ENCODE assay signal across 21 mouse cellular contexts in genomic region chr13:56280356-56280755, GRCm38 (mm10). TPM values are rescaled to one million over a fixed set of nuclear protein-coding genes. Genes with fewer than 3 reads are reported as not detected.
DNase-seq lines count a peak whose midpoint lies in the region; ATAC-seq and TF ChIP-seq lines count a peak whose summit lies in the region.
"Had no signal": no experiment of that assay in that cellular context is flagged by ENCODE, and none has a peak within 500 bp of the region (broad histone marks: within the 10 kb centered on the region; RNA-seq: fewer than 3 reads in every experiment).

No protein-coding gene starts in this region.

- H3K9me3 ChIP-seq in midbrain, postnatal 0 days (ENCODE audit: low read length) = no peaks in the 10 kb centered on the region
- no peaks in the 10 kb centered on the region for H3K9me3 ChIP-seq in midbrain, embryonic 14.5 days (ENCODE audit: control insufficient read depth, low read length)
- H3K9me3 ChIP-seq: embryonic facial prominence, embryonic 12.5 days; heart, embryonic 13.5 days; limb, embryonic 10.5 days; midbrain, embryonic 15.5 days had no signal

- DNase-seq in kidney, adult 2 months = no peak
- DNase-seq in kidney, postnatal 25 days = no peak
- DNase-seq in midbrain, postnatal 0 days (ENCODE audit: low spot score) = no peak
- no peak for DNase-seq in midbrain, embryonic 14.5 days
- peak; percentile 46 for DNase-seq in ZHBTc4 (ENCODE audit: low read depth, low spot score)
- no peak for DNase-seq in Muller cell, postnatal 12 days (ENCODE audit: inconsistent ontology term)
- DNase-seq in right cerebral cortex, postnatal 14 days = no peak
- DNase-seq: adrenal gland, postnatal 25 days; gastrocnemius, postnatal 36 days; kidney, postnatal 10 days; lung, adult 2 months; right cerebral cortex, postnatal 25 days had no signal

- H3K27ac ChIP-seq in kidney, adult 2 months (ENCODE audit: insufficient read depth, low read depth, low read length) = no peak overlapping the region
- no peak overlapping the region for H3K27ac ChIP-seq in midbrain, postnatal 0 days (ENCODE audit: low read depth, low read length)
- H3K27ac ChIP-seq in midbrain, embryonic 14.5 days (replicated peaks; ENCODE audit: low read depth, low read length) = no peak overlapping the region
- H3K27ac ChIP-seq: embryonic facial prominence, embryonic 12.5 days; heart, embryonic 13.5 days; midbrain, embryonic 15.5 days had no signal

- no peaks in the 10 kb centered on the region for H3K27me3 ChIP-seq in kidney, adult 2 months (replicated peaks; ENCODE audit: control insufficient read depth, insufficient read depth, low read length)
- H3K27me3 ChIP-seq in midbrain, postnatal 0 days (ENCODE audit: insufficient read depth, low read length) = no peaks in the 10 kb centered on the region
- H3K27me3 ChIP-seq in midbrain, embryonic 14.5 days (ENCODE audit: control insufficient read depth, insufficient read depth, low read length) = no peaks in the 10 kb centered on the region
- H3K27me3 ChIP-seq: embryonic facial prominence, embryonic 12.5 days; midbrain, embryonic 15.5 days had no signal

- no peak overlapping the region for H3K4me2 ChIP-seq in midbrain, postnatal 0 days (ENCODE audit: low read depth, low read length, poor library complexity, severe bottlenecking)
- no peak overlapping the region for H3K4me2 ChIP-seq in midbrain, embryonic 14.5 days (ENCODE audit: low read length)
- H3K4me2 ChIP-seq: embryonic facial prominence, embryonic 12.5 days; heart, embryonic 13.5 days; midbrain, embryonic 15.5 days had no signal

- no peaks in the 10 kb centered on the region for H3K4me1 ChIP-seq in kidney, adult 2 months (ENCODE audit: control insufficient read depth, insufficient read depth, low read length)
- no peaks in the 10 kb centered on the region for H3K4me1 ChIP-seq in midbrain, postnatal 0 days (ENCODE audit: insufficient read depth, low read length)
- H3K4me1 ChIP-seq in midbrain, embryonic 14.5 days (ENCODE audit: control insufficient read depth, insufficient read depth, low read length) = no peaks in the 10 kb centered on the region
- H3K4me1 ChIP-seq: embryonic facial prominence, embryonic 12.5 days; heart, embryonic 13.5 days; midbrain, embryonic 15.5 days had no signal

- H3K36me3 ChIP-seq in kidney, adult 2 months (ENCODE audit: control insufficient read depth, insufficient read depth, low read length) = no peaks in the 10 kb centered on the region
- no peaks in the 10 kb centered on the region for H3K36me3 ChIP-seq in midbrain, postnatal 0 days (ENCODE audit: insufficient read depth, low read length)
- no peaks in the 10 kb centered on the region for H3K36me3 ChIP-seq in midbrain, embryonic 14.5 days (ENCODE audit: control insufficient read depth, insufficient read depth, low read length)
- H3K36me3 ChIP-seq: embryonic facial prominence, embryonic 12.5 days; heart, embryonic 13.5 days; limb, embryonic 10.5 days; midbrain, embryonic 15.5 days had no signal

- TF ChIP-seq CTCF in kidney, adult 2 months (conservative IDR thresholded peaks at IDR 0.05; ENCODE audit: insufficient read depth, insufficient read length, low read depth, low read length) = peak; percentile 17; the same call in 1 of the 2 replicates
- TF ChIP-seq CTCF in midbrain, postnatal 0 days (IDR thresholded peaks at IDR 0.05) = peak; percentile 53

- ATAC-seq in midbrain, postnatal 0 days (ENCODE audit: low FRiP score) = no peak
- ATAC-seq in midbrain, embryonic 14.5 days (ENCODE audit: low FRiP score, low TSS enrichment) = no peak

- no peak for TF ChIP-seq POLR2A in kidney, adult 2 months (IDR thresholded peaks at IDR 0.05; ENCODE audit: low read depth, low read length)

- H3K4me3 ChIP-seq in kidney, adult 2 months (ENCODE audit: insufficient read depth, low read depth, low read length) = no peak overlapping the region
- no peak overlapping the region for H3K4me3 ChIP-seq in midbrain, postnatal 0 days (ENCODE audit: low read depth, low read length)
- no peak overlapping the region for H3K4me3 ChIP-seq in midbrain, embryonic 14.5 days (replicated peaks; ENCODE audit: low read depth, low read length)
- H3K4me3 ChIP-seq: embryonic facial prominence, embryonic 12.5 days; heart, embryonic 13.5 days; limb, embryonic 10.5 days; midbrain, embryonic 15.5 days had no signal

- 81% methylated on average over 6 of the region's 6 CpGs for WGBS in kidney, adult 2 months
- WGBS in midbrain, postnatal 0 days = 81% methylated on average over 6 of the region's 6 CpGs
- WGBS in midbrain, embryonic 14.5 days = 81% methylated on average over 6 of the region's 6 CpGs

- H3K9ac ChIP-seq in midbrain, postnatal 0 days (replicated peaks; ENCODE audit: low read length, poor library complexity, severe bottlenecking) = no peak overlapping the region
- H3K9ac ChIP-seq in midbrain, embryonic 14.5 days (replicated peaks; ENCODE audit: low read length) = no peak overlapping the region
- H3K9ac ChIP-seq: embryonic facial prominence, embryonic 12.5 days; heart, embryonic 13.5 days; midbrain, embryonic 15.5 days had no signal

RNA-seq across cellular contexts. Expression of gene Cxcl14, which starts 16.0 kb away (rescaled TPM):
- polyA plus RNA-seq in kidney, adult 2 months (2012; rRNA removed) = 50.5 and 57.2 TPM in 2 replicates
- total RNA-seq in midbrain, postnatal 0 days (2014; rRNA removed) = 31.5 and 34.1 TPM in 2 replicates
- 32.7 and 37.0 TPM in 2 replicates for polyA plus RNA-seq in midbrain, postnatal 0 days (2015; fragmentation: Nextera tagmentation; extraction: Ambion mirVana)
- 10.2 and 11.2 TPM in 2 replicates for polyA plus RNA-seq in midbrain, embryonic 14.5 days (2014; fragmentation: Nextera tagmentation; extraction: Ambion mirVana)
- total RNA-seq: megakaryocyte progenitor cell, adult 5-6 weeks had no signal

RNA-seq across cellular contexts. Expression of gene Neurog1, which starts 28.4 kb away (rescaled TPM):
- not detected in 2 replicates for polyA plus RNA-seq in kidney, adult 2 months (2012; rRNA removed)
- not detected in 2 replicates for total RNA-seq in midbrain, postnatal 0 days (2014; rRNA removed)
- not detected in 2 replicates for polyA plus RNA-seq in midbrain, postnatal 0 days (2015; fragmentation: Nextera tagmentation; extraction: Ambion mirVana)
- polyA plus RNA-seq in midbrain, embryonic 14.5 days (2014; fragmentation: Nextera tagmentation; extraction: Ambion mirVana) = 3.6 and 8.9 TPM in 2 replicates
- total RNA-seq: adrenal gland, postnatal 25 days; gastrocnemius, postnatal 36 days; hematopoietic stem cell, adult 5-6 weeks; layer of hippocampus, postnatal 10 days; megakaryocyte progenitor cell, adult 5-6 weeks had no signal
- polyA plus RNA-seq: heart, embryonic 13.5 days; intestine, embryonic 14.5 days; limb, embryonic 10.5 days; lung, adult 2 months; thymus, postnatal 0 days had no signal
